Mouse (Mus musculus) embryonic facial prominence, embryonic 14.5 days (tissue): Measurements from ENCODE around the gene Hes5. TPM values are rescaled to one million over a fixed set of nuclear protein-coding genes. Genes with fewer than 3 reads are reported as not detected.
A peak's percentile ranks its signal among the peaks of the same experiment; 100 is the strongest.

ENCODE experiments used
- ATAC-seq: fragments of 200-750 bp; cut with Nextera tagmentation; 2 replicates; pipeline ENCODE4 v1.8.0; 2017; ENCODE audit warnings: low read depth, moderate number of reproducible peaks, moderate TSS enrichment
- DNase-seq: peaks from one replicate; pipeline ENCODE4 v3.0.0-alpha.2; 2015; ENCODE audit warnings: low spot score
- H3K27ac ChIP-seq: fragments of 300-500 bp; sonication (generic); replicated peaks from 2 replicates; pipeline ENCODE4 v1.5.1; 2014; ENCODE audit warnings: low read depth, mild to moderate bottlenecking, low read length, moderate library complexity
- H3K27me3 ChIP-seq: fragments of 300-500 bp; sonication (generic); replicated peaks from 2 replicates; pipeline ENCODE4 v1.6.1; 2014; ENCODE audit warnings: low read length; ENCODE audit not compliant: control insufficient read depth, insufficient read depth
- H3K36me3 ChIP-seq: fragments of 300-500 bp; sonication (generic); 2 replicates; pipeline ENCODE4 v1.6.1; 2014; ENCODE audit warnings: low read length, mixed read lengths; ENCODE audit not compliant: control insufficient read depth, insufficient read depth
- H3K4me1 ChIP-seq: fragments of 300-500 bp; sonication (generic); 2 replicates; pipeline ENCODE4 v1.6.1; 2014; ENCODE audit warnings: antibody characterized with exemption, low read length; ENCODE audit not compliant: control insufficient read depth, insufficient read depth
- H3K4me2 ChIP-seq: fragments of 300-500 bp; sonication (generic); 2 replicates; pipeline ENCODE4 v1.6.1; 2014; ENCODE audit warnings: low read depth, mild to moderate bottlenecking, low read length, moderate library complexity, mixed read lengths
- H3K4me3 ChIP-seq: fragments of 300-500 bp; sonication (generic); 2 replicates; pipeline ENCODE4 v1.5.1; 2014; ENCODE audit warnings: low read depth, mild to moderate bottlenecking, low read length
- H3K9ac ChIP-seq: fragments of 300-500 bp; sonication (generic); 2 replicates; pipeline ENCODE4 v1.6.1; 2014; ENCODE audit warnings: low read depth, mild to moderate bottlenecking, low read length, moderate library complexity, mixed read lengths
- H3K9me3 ChIP-seq: fragments of 300-500 bp; sonication (generic); 2 replicates; pipeline ENCODE4 v1.6.1; 2016; ENCODE audit warnings: low read length; ENCODE audit not compliant: control insufficient read depth
- WGBS: fragments of 180-500 bp; shearing (Covaris S2); extraction: QIAGEN DNeasy Blood & Tissue Kit; methylation state at CpG from one replicate; pipeline ENCODE4 v1.1.7; 2014; 5-methylcytosine and 5-hydroxymethylcytosine counted together
- polyA plus RNA-seq: library from polyadenylated mRNA; unstranded; fragments of >200 nt; fragmentation: Nextera tagmentation; extraction: Ambion mirVana; gene quantifications from 2 replicates; pipeline ENCODE4 v1.2.1, GENCODE M21; 2014

Gene Hes5
- polyA plus RNA-seq, 1 experiment from 2014 or later: 2.8 TPM

- Histone ChIP-seq H3K27me3 (peaks cover 24% of the 10 kb centered on the region), H3K9ac (peak overlapping the region; percentile 11; the same call in 1 of the 2 replicates), H3K9me3 (no peaks in the 10 kb centered on the region), H3K4me1 (peaks cover 28% of the 10 kb centered on the region), H3K4me2 (peak overlapping the region; percentile 83; the same call in 1 of the 2 replicates), H3K27ac (no peak overlapping the region), H3K4me3 (no peak overlapping the region), H3K36me3 (peaks cover 26% of the 10 kb centered on the region)
- ATAC-seq (no peak), DNase-seq (no peak)
- WGBS: 71% methylated on average over 3 of the region's 3 CpGs
These were observed 5.1 kb downstream of the Hes5 start for GRCm38 (mm10) chr4:154965856-154966255.

- H3K4me2 ChIP-seq: no peak overlapping the region
- no peaks in the 10 kb centered on the region for H3K9me3 ChIP-seq
- peaks cover 22% of the 10 kb centered on the region for H3K4me1 ChIP-seq
- no peak overlapping the region for H3K27ac ChIP-seq
- DNase-seq (peak; percentile 19), ATAC-seq (no peak)
- peaks cover 39% of the 10 kb centered on the region for H3K36me3 ChIP-seq
- H3K9ac ChIP-seq: no peak overlapping the region
- no peak overlapping the region for H3K4me3 ChIP-seq
- H3K27me3 ChIP-seq: peaks cover 11% of the 10 kb centered on the region
- WGBS: 70% methylated on average over 5 of the region's 5 CpGs
These were observed 6.5 kb downstream of the Hes5 start for GRCm38 (mm10) chr4:154967173-154967572.

- no peaks in the 10 kb centered on the region for H3K9me3 ChIP-seq
- H3K36me3 ChIP-seq: peaks cover 86% of the 10 kb centered on the region
- H3K4me1 ChIP-seq: no peaks in the 10 kb centered on the region
- DNase-seq: no peak
- H3K9ac ChIP-seq: no peak overlapping the region
- ATAC-seq: no peak
- WGBS: 94% methylated on average over 12 of the region's 12 CpGs
- no peak overlapping the region for H3K4me3 ChIP-seq
- H3K27ac ChIP-seq: no peak overlapping the region
- no peaks in the 10 kb centered on the region for H3K27me3 ChIP-seq
- no peak overlapping the region for H3K4me2 ChIP-seq
These were observed 11.8 kb downstream of the Hes5 start for GRCm38 (mm10) chr4:154972546-154972945.

- Histone ChIP-seq H3K4me1 (no peaks in the 10 kb centered on the region), H3K36me3 (peaks cover 99% of the 10 kb centered on the region), H3K4me2 (no peak overlapping the region), H3K4me3 (no peak overlapping the region), H3K27me3 (no peaks in the 10 kb centered on the region), H3K27ac (no peak overlapping the region), H3K9ac (no peak overlapping the region), H3K9me3 (no peaks in the 10 kb centered on the region)
- no peak for ATAC-seq
- WGBS: 87% methylated on average over 11 of the region's 11 CpGs
- no peak for DNase-seq
These were observed 13.5 kb downstream of the Hes5 start for GRCm38 (mm10) chr4:154974163-154974611.

- no peak overlapping the region for H3K9ac ChIP-seq
- H3K36me3 ChIP-seq: peaks cover 62% of the 10 kb centered on the region
- no peak for DNase-seq
- no peak for ATAC-seq
- H3K4me1 ChIP-seq: no peaks in the 10 kb centered on the region
- H3K4me2 ChIP-seq: no peak overlapping the region
- 92% methylated on average over 3 of the region's 4 CpGs for WGBS
- no peak overlapping the region for H3K27ac ChIP-seq
- 0 out of 2 replicates have a peak, but pooled peaks cover 5% of the 10 kb centered on the region for H3K27me3 ChIP-seq
- no peaks in the 10 kb centered on the region for H3K9me3 ChIP-seq
- H3K4me3 ChIP-seq: no peak overlapping the region
These were observed 19.4 kb downstream of the Hes5 start for GRCm38 (mm10) chr4:154980110-154980509.

- Histone ChIP-seq H3K9ac (no peak overlapping the region; the same call in 1 of the 2 replicates), H3K4me3 (no peak overlapping the region), H3K36me3 (peaks cover 53% of the 10 kb centered on the region), H3K27ac (no peak overlapping the region), H3K4me1 (no peaks in the 10 kb centered on the region), H3K9me3 (no peaks in the 10 kb centered on the region), H3K4me2 (no peak overlapping the region), H3K27me3 (0 out of 2 replicates have a peak, but pooled peaks cover 5% of the 10 kb centered on the region)
- DNase-seq: no peak
- ATAC-seq: 0 out of 2 replicates have a peak, but pooled peaks have one; percentile 1
- 78% methylated on average over 6 of the region's 6 CpGs for whole genome bisulfite sequencing
These were observed 20.4 kb downstream of the Hes5 start for GRCm38 (mm10) chr4:154981076-154981475.

- WGBS: 47% methylated on average over 7 of the region's 7 CpGs
- DNase-seq (peak; percentile 81), ATAC-seq (peak; percentile 66)
- no peak overlapping the region for H3K27ac ChIP-seq
- H3K4me3 ChIP-seq: no peak overlapping the region
- H3K4me1 ChIP-seq: no peaks in the 10 kb centered on the region
- no peak overlapping the region for H3K9ac ChIP-seq
- no peak overlapping the region for H3K4me2 ChIP-seq
- H3K36me3 ChIP-seq: peaks cover 49% of the 10 kb centered on the region
- 0 out of 2 replicates have a peak, but pooled peaks cover 5% of the 10 kb centered on the region for H3K27me3 ChIP-seq
- H3K9me3 ChIP-seq: no peaks in the 10 kb centered on the region
These were observed 20.8 kb downstream of the Hes5 start for GRCm38 (mm10) chr4:154981530-154981929.

GRCm38 (mm10) chr4:154982247-154983120, 21.8 kb downstream of the Hes5 start:
- Histone ChIP-seq H3K27ac (no peak overlapping the region), H3K4me2 (no peak overlapping the region), H3K4me3 (no peak overlapping the region), H3K9ac (no peak overlapping the region), H3K4me1 (no peaks in the 10 kb centered on the region), H3K9me3 (no peaks in the 10 kb centered on the region), H3K27me3 (0 out of 2 replicates have a peak, but pooled peaks cover 5% of the 10 kb centered on the region), H3K36me3 (peaks cover 39% of the 10 kb centered on the region)
- DNase-seq: no peak
- ATAC-seq: no peak
- 70% methylated on average over 18 of the region's 19 CpGs for WGBS
